Mouse (Mus musculus): ENCODE data around the gene Rragc. TPM values are rescaled to one million over a fixed set of nuclear protein-coding genes. Genes with fewer than 3 reads are reported as not detected.
A peak's percentile ranks its signal among the peaks of the same experiment; 100 is the strongest.

Gene Rragc
- total RNA-seq, 2 experiments from 2014 or later = 35.8 to 39.9 TPM

GRCm38 (mm10) chr4:123948901-123949300 is 31.7 kb downstream of the Rragc start:
- no peak for DNase-seq (ENCODE audit: low spot score)
- intact Hi-C loops (cut with DNase I) = no loop called here

- no peak for DNase-seq (ENCODE audit: low spot score)
- intact Hi-C loops (cut with DNase I) = no loop called here
Measured at GRCm38 (mm10) chr4:123949649-123950048, 32.4 kb downstream of the Rragc start.

GRCm38 (mm10) chr4:123952059-123952458 is 34.8 kb downstream of the Rragc start:
- DNase-seq (ENCODE audit: low spot score) = no peak
- intact Hi-C loops (cut with DNase I) = no loop called here

GRCm38 (mm10) chr4:123956703-123957491 is 39.7 kb downstream of the Rragc start:
- peak; percentile 18 for DNase-seq (ENCODE audit: low spot score)
- intact Hi-C loops (cut with DNase I) = loop anchor here (5.0 kb wide), 2 partner anchors 705 to 720 kb away; no protein-coding TSS in a partner anchor

GRCm38 (mm10) chr4:123957492-123957808 is 40.2 kb downstream of the Rragc start:
- intact Hi-C loops (cut with DNase I) = loop anchor here (5.0 kb wide), 2 partner anchors 705 to 720 kb away; no protein-coding TSS in a partner anchor

GRCm38 (mm10) chr4:123957891-123958290 is 40.6 kb downstream of the Rragc start:
- intact Hi-C loops (cut with DNase I) = loop anchor here (5.0 kb wide), 2 partner anchors 704 to 719 kb away; no protein-coding TSS in a partner anchor
- DNase-seq (ENCODE audit: low spot score) = no peak

More at GRCm38 (mm10) chr4:123957492-123957808, 40.2 kb downstream of the Rragc start:
- DNase-seq (ENCODE audit: low spot score) = no peak

GRCm38 (mm10) chr4:123960955-123961354 is 43.7 kb downstream of the Rragc start:
- DNase-seq (ENCODE audit: low spot score) = no peak
- intact Hi-C loops (cut with DNase I) = loop anchor here (2.0 kb wide), 1 partner anchor 20 kb away; no protein-coding TSS in a partner anchor

GRCm38 (mm10) chr4:123962721-123963120 is 45.5 kb downstream of the Rragc start:
- DNase-seq (ENCODE audit: low spot score) = no peak
- intact Hi-C loops (cut with DNase I) = no loop called here

- no peak for DNase-seq (ENCODE audit: low spot score)
- intact Hi-C loops (cut with DNase I) = no loop called here
Measured at GRCm38 (mm10) chr4:123968663-123969321, 51.5 kb downstream of the Rragc start.

- intact Hi-C loops (cut with DNase I) = no loop called here
- no peak for DNase-seq (ENCODE audit: low spot score)
Measured at GRCm38 (mm10) chr4:123969458-123969857, 52.2 kb downstream of the Rragc start.

GRCm38 (mm10) chr4:123971059-123971458 is 53.8 kb downstream of the Rragc start:
- DNase-seq (ENCODE audit: low spot score) = no peak
- intact Hi-C loops (cut with DNase I) = no loop called here

GRCm38 (mm10) chr4:123972423-123973049 is 55.3 kb downstream of the Rragc start:
- no peak for DNase-seq (ENCODE audit: low spot score)
- intact Hi-C loops (cut with DNase I) = no loop called here

GRCm38 (mm10) chr4:123982105-123982504 is 64.9 kb downstream of the Rragc start:
- no peak for DNase-seq (ENCODE audit: low spot score)
- intact Hi-C loops (cut with DNase I) = no loop called here

Other genes starting within 250 kb of the Rragc start
- 100 to 1,000 TPM; 230 to 254 TPM for gene Macf1, start 233.1 kb upstream of the Rragc start, total RNA-seq (2021)
- 100 to 1,000 TPM; 460 to 471 TPM for gene Ndufs5, start 199.2 kb upstream of the Rragc start, total RNA-seq (2021)
- 10 to 100 TPM; 23.2 to 25.4 TPM for gene Akirin1, start 167.1 kb upstream of the Rragc start, total RNA-seq (2021)
- not detected for gene Rhbdl2, start 129.6 kb upstream of the Rragc start, total RNA-seq (2021)
- not detected for gene 4933427I04Rik, start 57.8 kb upstream of the Rragc start, total RNA-seq (2021)
- 10 to 100 TPM; 20.9 to 25.0 TPM for gene Mycbp, start 12.6 kb upstream of the Rragc start, total RNA-seq (2021)
- gene 4930535I16Rik, start 576 bp downstream of the Rragc start, total RNA-seq (2021) = not detected

Data from heart, postnatal 25 days (tissue).